ENCODE assay signal across 8 mouse cellular contexts in the genomic region with DNA sequence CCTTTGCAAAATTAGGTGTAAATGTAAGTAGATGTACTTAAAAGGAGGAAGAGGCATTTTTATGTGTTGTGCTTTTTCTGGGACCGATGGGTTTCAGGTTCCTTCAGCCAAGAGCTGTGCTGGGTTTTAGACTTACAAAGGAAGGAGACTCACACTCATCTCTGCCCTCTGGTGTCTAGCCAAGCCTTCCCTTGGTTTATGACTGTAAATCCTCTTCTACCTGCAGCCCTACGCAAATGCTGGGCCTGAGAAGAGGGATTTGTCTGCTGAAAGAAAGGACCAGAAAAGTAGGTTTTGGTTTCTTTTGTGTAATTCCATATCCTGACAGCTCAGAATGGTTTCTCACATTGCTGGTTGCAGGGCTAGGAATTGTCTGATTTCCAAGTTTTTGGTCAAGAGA. TPM values are rescaled to one million over a fixed set of nuclear protein-coding genes. Genes with fewer than 3 reads are reported as not detected.
A peak's percentile ranks its signal among the peaks of the same experiment; 100 is the strongest.
DNase-seq lines count a peak whose midpoint lies in the region; ATAC-seq and TF ChIP-seq lines count a peak whose summit lies in the region.

No protein-coding gene starts in this region.

- TF ChIP-seq RAD21 in CH12.LX (IDR thresholded peaks at IDR 0.05; ENCODE audit: low read depth, low read length), result peak; percentile 42

- no peak overlapping the region for H3K27ac ChIP-seq in heart, embryonic 16.5 days (ENCODE audit: low read length)
- no peak overlapping the region for H3K27ac ChIP-seq in CH12.LX (ENCODE audit: insufficient read depth, low read depth)
- no peak overlapping the region for H3K27ac ChIP-seq in midbrain, postnatal 0 days (ENCODE audit: low read depth, low read length)

- peaks cover 36% of the 10 kb centered on the region for H3K79me2 ChIP-seq in CH12.LX (replicated peaks; ENCODE audit: control insufficient read depth, extremely low read depth, insufficient read depth, poor library complexity, severe bottlenecking)

- TF ChIP-seq EP300 in CH12.LX (IDR thresholded peaks at IDR 0.05; ENCODE audit: low read length), result no peak

- TF ChIP-seq POLR2A in CH12.LX (IDR thresholded peaks at IDR 0.05; ENCODE audit: low read depth, low read length), result no peak

- peak overlapping the region; percentile 94 for H3K9ac ChIP-seq in heart, embryonic 16.5 days (ENCODE audit: low read length)
- peak overlapping the region; percentile 44; the same call in 1 of the 2 replicates for H3K9ac ChIP-seq in CH12.LX (ENCODE audit: insufficient read depth, low read depth)
- H3K9ac ChIP-seq in midbrain, postnatal 0 days (replicated peaks; ENCODE audit: low read length, poor library complexity, severe bottlenecking), result peak overlapping the region; percentile 84

- H3K4me1 ChIP-seq in heart, embryonic 16.5 days (ENCODE audit: control insufficient read depth, insufficient read depth, low read length), result peaks cover 39% of the 10 kb centered on the region
- peaks cover 14 to 53% of the 10 kb centered on the region in 2 experiments for H3K4me1 ChIP-seq in CH12.LX (ENCODE audit: control insufficient read depth in 1 of 2, insufficient read depth in 2 of 2)
- H3K4me1 ChIP-seq in midbrain, postnatal 0 days (ENCODE audit: insufficient read depth, low read length), result peaks cover 8% of the 10 kb centered on the region; the same call in 1 of the 2 replicates

- no peak for ATAC-seq in heart, embryonic 16.5 days (replicated peaks; ENCODE audit: extremely low read depth, insufficient read depth, low FRiP score)
- ATAC-seq in midbrain, postnatal 0 days (ENCODE audit: low FRiP score), result no peak

- H3K27me3 ChIP-seq in heart, embryonic 16.5 days (ENCODE audit: control insufficient read depth, insufficient read depth, low read length), result no peaks in the 10 kb centered on the region
- no peaks in the 10 kb centered on the region for H3K27me3 ChIP-seq in CH12.LX (replicated peaks)
- H3K27me3 ChIP-seq in midbrain, postnatal 0 days (ENCODE audit: insufficient read depth, low read length), result no peaks in the 10 kb centered on the region

- dilution Hi-C loops in CH12.LX (cut with MboI; ENCODE audit: extremely low pct_ligation_motif_present, extremely low pct_unique_long_range_greater_than_20kb, low sequenced_read_pairs), result no loop called here

- H3K9me3 ChIP-seq in heart, embryonic 16.5 days (replicated peaks; ENCODE audit: control insufficient read depth, low read length), result no peaks in the 10 kb centered on the region
- no peaks in the 10 kb centered on the region for H3K9me3 ChIP-seq in CH12.LX (replicated peaks; ENCODE audit: low read length)
- no peaks in the 10 kb centered on the region for H3K9me3 ChIP-seq in midbrain, postnatal 0 days (ENCODE audit: low read length)

- intact Hi-C loops in heart, postnatal 25 days (cut with DNase I), result loop anchor here (5.0 kb wide), 2 partner anchors 64 to 166 kb away; no protein-coding TSS in a partner anchor

- H3K36me3 ChIP-seq in heart, embryonic 16.5 days (ENCODE audit: control insufficient read depth, insufficient read depth), result no peaks in the 10 kb centered on the region
- H3K36me3 ChIP-seq in CH12.LX (replicated peaks in 1 of 2; ENCODE audit: control insufficient read depth in 1 of 2, insufficient read depth in 1 of 2, low read length in 1 of 2), result peaks cover 0 to 8% of the 10 kb centered on the region in 2 experiments
- no peaks in the 10 kb centered on the region for H3K36me3 ChIP-seq in midbrain, postnatal 0 days (ENCODE audit: insufficient read depth, low read length)

- WGBS in heart, embryonic 16.5 days, result 32% methylated on average over 2 of the region's 2 CpGs
- WGBS in midbrain, postnatal 0 days, result 10% methylated on average over 2 of the region's 2 CpGs

- peak overlapping the region; percentile 98 for H3K4me2 ChIP-seq in heart, embryonic 16.5 days (ENCODE audit: low read depth, low read length)
- peak overlapping the region; percentile 64 for H3K4me2 ChIP-seq in CH12.LX (ENCODE audit: insufficient read depth, low read depth, poor library complexity, severe bottlenecking)
- peak overlapping the region; percentile 78 for H3K4me2 ChIP-seq in midbrain, postnatal 0 days (ENCODE audit: low read depth, low read length, poor library complexity, severe bottlenecking)

- in situ Hi-C loops in CH12.LX (cut with MboI; ENCODE audit: low pct_ligation_motif_present, low pct_unique_long_range_greater_than_20kb, low sequenced_read_pairs), result no loop called here

- peak overlapping the region; percentile 89 for H3K4me3 ChIP-seq in heart, embryonic 16.5 days (ENCODE audit: low read length)
- H3K4me3 ChIP-seq in CH12.LX (replicated peaks in 1 of 3; ENCODE audit: low read depth in 2 of 3, low read length in 2 of 3, poor library complexity in 1 of 3), result peak overlapping the region; percentile 9 to 84 (median 61)
- H3K4me3 ChIP-seq in midbrain, postnatal 0 days (ENCODE audit: low read depth, low read length), result peak overlapping the region; percentile 91

- no peak for DNase-seq in heart, postnatal 25 days (ENCODE audit: low spot score)
- peak; percentile 46 for DNase-seq in CH12.LX (ENCODE audit: extremely low read depth)
- peak; percentile 53 to 72 for DNase-seq in cerebellum, postnatal 25 days
- peak; percentile 48 for DNase-seq in induced T-regulatory cell, adult 2 months (ENCODE audit: low read depth)
- DNase-seq in midbrain, postnatal 0 days (ENCODE audit: low spot score), result peak; percentile 61
- DNase-seq in layer of hippocampus, adult 11-12 months (ENCODE audit: low spot score), result no peak
- DNase-seq in ovary, postnatal 10 days (ENCODE audit: low spot score), result no peak

- TF ChIP-seq CTCF in CH12.LX (conservative IDR thresholded peaks at IDR 0.05 in 1 of 2, IDR thresholded peaks at IDR 0.05 in 1 of 2; ENCODE audit: low read depth in 2 of 2, low read length in 2 of 2), result peak in 1 of 2 experiments; percentile 53; a peak in 2 of 4 replicates
- TF ChIP-seq CTCF in midbrain, postnatal 0 days (IDR thresholded peaks at IDR 0.05), result peak; percentile 55

TF ChIP-seq in CH12.LX, 34 proteins besides CTCF, POLR2A, EP300 and RAD21:
- TF ChIP-seq KAT2A (IDR thresholded peaks at IDR 0.05; ENCODE audit: insufficient replicate concordance, low read length) (no peak), SMC3 (IDR thresholded peaks at IDR 0.05; ENCODE audit: low read depth, low read length) (peak; percentile 70), SIN3A (IDR thresholded peaks at IDR 0.05; ENCODE audit: low read length) (peak; percentile 49; the same call in 1 of the 2 replicates)

RNA-seq across cellular contexts. Expression of gene St3gal5, which starts 1.3 kb away (rescaled TPM):
- 36.6 and 44.5 TPM in 2 replicates for polyA plus RNA-seq in heart, embryonic 16.5 days (2015; fragmentation: Nextera tagmentation; extraction: Ambion mirVana)
- total RNA-seq in heart, postnatal 25 days (2021), result 10 to 100 TPM; 56.3 to 58.1 TPM
- total RNA-seq in CH12.LX (2012; rRNA removed), result 16.0 and 19.8 TPM in 2 replicates
- total RNA-seq in CH12.LX (2014; rRNA removed), result 3.4 and 4.0 TPM in 2 replicates
- polyA plus RNA-seq in CH12.LX (2012; ENCODE audit: insufficient read length, low read depth), result 19.3 and 21.4 TPM in 2 replicates
- total RNA-seq in midbrain, postnatal 0 days (2014; rRNA removed), result 16.0 and 24.0 TPM in 2 replicates
- polyA plus RNA-seq in midbrain, postnatal 0 days (2015; fragmentation: Nextera tagmentation; extraction: Ambion mirVana), result 46.4 and 51.9 TPM in 2 replicates

Comparison
In these comparisons a context has a peak if more than half of its experiments do, and no peak if none do; other contexts are left out.
1. H3K9ac ChIP-seq: peak in every context shown above with its lines; median percentile 94 in heart, embryonic 16.5 days; 84 in midbrain, postnatal 0 days; 44 in CH12.LX.
2. DNase-seq: peak in CH12.LX (single experiment), cerebellum, postnatal 25 days (2 of 2), induced T-regulatory cell, adult 2 months (single experiment) and midbrain, postnatal 0 days (single experiment); none in heart, postnatal 25 days (single experiment), layer of hippocampus, adult 11-12 months (single experiment) and ovary, postnatal 10 days (single experiment).
3. Peak in every context shown above with its lines, with median percentiles within 50 percentile points of each other: H3K4me2 ChIP-seq and H3K4me3 ChIP-seq.